Comparison of ENCODE assay signal across 26 mouse cellular contexts in the genomic region with DNA sequence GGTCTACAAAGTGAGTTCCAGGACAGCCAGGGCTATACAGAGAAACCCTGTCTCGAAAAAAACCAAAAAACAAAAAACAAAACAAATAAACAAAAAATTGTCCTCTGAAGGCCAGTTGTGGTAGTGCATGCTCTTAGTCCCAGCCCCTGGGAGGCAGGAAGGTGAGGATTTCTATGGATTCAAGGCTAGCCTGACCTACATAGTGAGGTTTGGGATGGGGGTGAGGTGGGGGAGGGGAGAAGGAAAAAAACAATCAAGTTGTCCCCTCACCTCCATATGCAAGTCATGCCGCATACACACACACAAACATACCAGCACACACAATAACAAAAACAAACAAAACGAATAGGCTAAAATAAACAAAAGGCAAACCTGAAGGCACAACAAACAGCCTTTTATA.
"Had no signal": no experiment of that assay in that cellular context is flagged by ENCODE, and none has a peak within 500 bp of the region (broad histone marks: within the 10 kb centered on the region; RNA-seq: fewer than 3 reads in every experiment).

No protein-coding gene starts in this region.

- ATAC-seq: hindbrain, embryonic 16.5 days; intestine, embryonic 16.5 days had no signal

- H3K27ac ChIP-seq: heart, adult 2 months; heart, embryonic 13.5 days; heart, embryonic 15.5 days; hindbrain, embryonic 14.5 days; kidney, embryonic 15.5 days; kidney, postnatal 0 days; limb, embryonic 13.5 days; limb, embryonic 15.5 days; liver, embryonic 12.5 days; liver, embryonic 14.5 days had no signal

- H3K9me3 ChIP-seq: heart, embryonic 13.5 days; heart, embryonic 15.5 days; kidney, embryonic 15.5 days; limb, embryonic 13.5 days; limb, embryonic 15.5 days; liver, embryonic 12.5 days had no signal

- H3K9ac ChIP-seq: heart, embryonic 13.5 days; heart, embryonic 15.5 days; hindbrain, embryonic 14.5 days; kidney, embryonic 15.5 days; limb, embryonic 13.5 days; limb, embryonic 15.5 days; liver, embryonic 12.5 days; liver, embryonic 14.5 days had no signal

- H3K4me3 ChIP-seq: heart, adult 2 months; heart, embryonic 13.5 days; heart, embryonic 15.5 days; kidney, embryonic 15.5 days; limb, embryonic 13.5 days; limb, embryonic 15.5 days; liver, embryonic 12.5 days had no signal

- H3K27me3 ChIP-seq: heart, embryonic 13.5 days; heart, embryonic 15.5 days; kidney, embryonic 15.5 days; limb, embryonic 13.5 days; limb, embryonic 15.5 days; liver, embryonic 12.5 days had no signal

- H3K36me3 ChIP-seq: heart, embryonic 13.5 days; heart, embryonic 15.5 days; kidney, embryonic 15.5 days; limb, embryonic 13.5 days; limb, embryonic 15.5 days; liver, embryonic 12.5 days had no signal

- H3K4me1 ChIP-seq: heart, embryonic 15.5 days; limb, embryonic 13.5 days; limb, embryonic 15.5 days had no signal

- DNase-seq: gastrocnemius, postnatal 14 days; gastrocnemius, postnatal 36 days; heart, adult 11 months; heart, adult 2 months; heart, postnatal 14 days; heart, postnatal 36 days; kidney, adult 11 months; kidney, adult 2 months; kidney, adult 9 months; kidney, postnatal 14 days; kidney, postnatal 36 days; layer of hippocampus, adult 9-11 months; layer of hippocampus, postnatal 36 days; left cerebral cortex, postnatal 4 days had no signal

- H3K4me2 ChIP-seq: heart, embryonic 11.5 days; heart, embryonic 13.5 days; heart, embryonic 15.5 days; hindbrain, embryonic 14.5 days; kidney, embryonic 15.5 days; limb, embryonic 13.5 days; limb, embryonic 15.5 days; liver, embryonic 12.5 days had no signal
